Mouse (Mus musculus) ES-E14 (cell line): ENCODE data around the gene Cmip. TPM values are rescaled to one million over a fixed set of nuclear protein-coding genes. Genes with fewer than 3 reads are reported as not detected.

Experiments
- DNase-seq: peaks from one replicate; pipeline ENCODE4 v3.0.0-alpha.2; 2013; ENCODE audit warnings: low read depth, low spot score
- H3K27ac ChIP-seq: 2 replicates; pipeline ENCODE4 v1.5.1; 2012; ENCODE audit warnings: low read depth, mild to moderate bottlenecking, low read length, moderate library complexity, mixed read lengths; ENCODE audit not compliant: poor library complexity, insufficient read depth, severe bottlenecking
- H3K36me3 ChIP-seq: 2 replicates; pipeline ENCODE4 v1.6.1; 2012; ENCODE audit warnings: mild to moderate bottlenecking, low read length, moderate library complexity, mixed read lengths; ENCODE audit not compliant: control insufficient read depth, poor library complexity, insufficient read depth, severe bottlenecking
- H3K4me1 ChIP-seq, 2 experiments: fragments of 150-350 bp in 1 of 2; sonication (generic) in 1 of 2; 2 replicates each; pipeline ENCODE4 v1.6.1; 2012; ENCODE audit warnings: low read length in 2 of 2, mild to moderate bottlenecking in 1 of 2, mixed read lengths in 1 of 2; ENCODE audit not compliant: control insufficient read depth in 2 of 2, insufficient read depth in 2 of 2, poor library complexity in 1 of 2
- H3K4me3 ChIP-seq, 2 experiments: fragments of 150-350 bp in 1 of 2; sonication (generic) in 1 of 2; 2 replicates each; pipeline ENCODE4 v1.5.1; 2012; ENCODE audit warnings: low read length in 2 of 2, low read depth in 1 of 2, mild to moderate bottlenecking in 1 of 2, mixed read lengths in 1 of 2; ENCODE audit not compliant: insufficient read depth in 1 of 2, poor library complexity in 1 of 2, severe bottlenecking in 1 of 2
- H3K9ac ChIP-seq: 2 replicates; pipeline ENCODE4 v1.6.1; 2012; ENCODE audit warnings: low read depth, mild to moderate bottlenecking, low read length, mixed read lengths; ENCODE audit not compliant: poor library complexity, insufficient read depth, severe bottlenecking
- H3K9me3 ChIP-seq: fragments of 150-350 bp; sonication (generic); 2 replicates; pipeline ENCODE4 v1.6.1; 2012; ENCODE audit warnings: low read depth, mild to moderate bottlenecking, low read length; ENCODE audit not compliant: control insufficient read depth, insufficient read depth
- CHD2 ChIP-seq: IDR thresholded peaks from 2 replicates; pipeline ENCODE4 v1.6.1; 2014; ENCODE audit warnings: mild to moderate bottlenecking, low read depth, low read length, inconsistent platforms
- HCFC1 ChIP-seq: IDR thresholded peaks from 2 replicates; pipeline ENCODE4 v1.6.1; 2012; ENCODE audit warnings: low read length, inconsistent platforms, borderline replicate concordance; ENCODE audit not compliant: insufficient read depth
- MAFK ChIP-seq: IDR thresholded peaks from 2 replicates; pipeline ENCODE4 v1.6.1; 2014; ENCODE audit warnings: mild to moderate bottlenecking, low read depth, low read length, inconsistent platforms; ENCODE audit not compliant: insufficient read depth
- ZC3H11A ChIP-seq: IDR thresholded peaks from 2 replicates; pipeline ENCODE4 v1.6.1; 2012; ENCODE audit warnings: low read depth, mild to moderate bottlenecking, inconsistent platforms, low read length, borderline replicate concordance
- ZNF384 ChIP-seq: IDR thresholded peaks from 2 replicates; pipeline ENCODE4 v1.6.1; 2012; ENCODE audit warnings: low read depth, low read length, inconsistent platforms
- in situ Hi-C, 2 experiments: fragments of 600-800 bp; cut with MboI; formaldehyde crosslinking; loops; one replicate each; pipeline ENCODE4 v1.15.1; 2025; ENCODE audit warnings: low sequenced_read_pairs in 2 of 2, inconsistent platforms in 1 of 2; ENCODE audit not compliant: unreplicated experiment in 2 of 2
- total RNA-seq: library from RNA; depleted of rRNA; stranded (reverse); fragments of 300-350 nt; gene quantifications from 2 replicates; pipeline ENCODE4 v1.2.3, GENCODE M21; 2012

The Cmip gene
- total RNA-seq, 1 experiment: 26.3 TPM

- no peak overlapping the region for H3K4me3 ChIP-seq
- H3K27ac ChIP-seq: no peak overlapping the region
- no peak overlapping the region for H3K9ac ChIP-seq
- TF ChIP-seq ZNF384: no peak
- TF ChIP-seq CHD2: no peak
- no peak for TF ChIP-seq HCFC1
- no peak for TF ChIP-seq MAFK
- no peak for TF ChIP-seq ZC3H11A
- H3K9me3 ChIP-seq: no peaks in the 10 kb centered on the region
- peaks cover 2% of the 10 kb centered on the region; the same call in 1 of the 2 replicates for H3K36me3 ChIP-seq
- H3K4me1 ChIP-seq: peaks cover 4 to 12% of the 10 kb centered on the region in 2 experiments; a peak in 3 of 4 replicates
- DNase-seq: no peak
- in situ Hi-C loops: no loop called here
Measured at GRCm38 (mm10) chr8:117315727-117316126, 58.9 kb downstream of the Cmip start.

- Histone ChIP-seq H3K36me3 (peaks cover 2% of the 10 kb centered on the region; the same call in 1 of the 2 replicates), H3K4me3 (no peak overlapping the region), H3K9ac (no peak overlapping the region), H3K9me3 (no peaks in the 10 kb centered on the region), H3K27ac (no peak overlapping the region), H3K4me1 (peaks cover 4 to 12% of the 10 kb centered on the region in 2 experiments; a peak in 3 of 4 replicates)
- in situ Hi-C loops: no loop called here
- DNase-seq: no peak
- TF ChIP-seq HCFC1 (no peak), ZNF384 (no peak)
Measured at GRCm38 (mm10) chr8:117317478-117317877, 60.6 kb downstream of the Cmip start.

- in situ Hi-C loops: no loop called here
- H3K9ac ChIP-seq: no peak overlapping the region
- no peak overlapping the region; the same call in 1 of the 2 replicates for H3K27ac ChIP-seq
- peaks cover 3 to 8% of the 10 kb centered on the region in 2 experiments; a peak in 3 of 4 replicates for H3K4me1 ChIP-seq
- TF ChIP-seq HCFC1: no peak
- TF ChIP-seq ZNF384: no peak
- no peak for TF ChIP-seq ZC3H11A
- no peak for TF ChIP-seq MAFK
- no peak for TF ChIP-seq CHD2
- DNase-seq: no peak
- no peaks in the 10 kb centered on the region for H3K9me3 ChIP-seq
- H3K36me3 ChIP-seq: peaks cover 2% of the 10 kb centered on the region; the same call in 1 of the 2 replicates
- H3K4me3 ChIP-seq: no peak overlapping the region
Measured at GRCm38 (mm10) chr8:117318911-117319826, 62.3 kb downstream of the Cmip start.

- in situ Hi-C loops: no loop called here
- Histone ChIP-seq H3K9me3 (no peaks in the 10 kb centered on the region), H3K4me3 (no peak overlapping the region), H3K4me1 (no peaks in the 10 kb centered on the region), H3K36me3 (peaks cover 2% of the 10 kb centered on the region; the same call in 1 of the 2 replicates), H3K27ac (no peak overlapping the region), H3K9ac (no peak overlapping the region)
- DNase-seq: no peak
- no peak for TF ChIP-seq MAFK
- no peak for TF ChIP-seq ZC3H11A
- no peak for TF ChIP-seq CHD2
- no peak for TF ChIP-seq ZNF384
- TF ChIP-seq HCFC1: no peak
Measured at GRCm38 (mm10) chr8:117320616-117321015, 63.8 kb downstream of the Cmip start.
